Mouse (Mus musculus) megakaryocyte-erythroid progenitor cell, adult 5-6 weeks (primary cell): ENCODE measurements around the gene Slc36a3. TPM values are rescaled to one million over a fixed set of nuclear protein-coding genes. Genes with fewer than 3 reads are reported as not detected.

Source experiments
- ATAC-seq: replicated peaks from 2 replicates; pipeline ENCODE4 v1.8.0; 2016; ENCODE audit warnings: mild to moderate bottlenecking, inconsistent platforms; ENCODE audit not compliant: severe bottlenecking, poor library complexity, low FRiP score, low TSS enrichment
- total RNA-seq, 2 experiments: library from RNA; stranded (forward) in 1 of 2; stranded (reverse) in 1 of 2; fragments of 200-1000, 215-1000 nt in 1 of 2; fragments of >200 nt in 1 of 2; fragmentation: Nextera tagmentation in 1 of 2; gene quantifications; 2 replicates each; pipeline ENCODE4 v1.2.3; 2014 to 2017

The Slc36a3 gene
- total RNA-seq, 2 experiments from 2014 or later, result not detected

DNA sequence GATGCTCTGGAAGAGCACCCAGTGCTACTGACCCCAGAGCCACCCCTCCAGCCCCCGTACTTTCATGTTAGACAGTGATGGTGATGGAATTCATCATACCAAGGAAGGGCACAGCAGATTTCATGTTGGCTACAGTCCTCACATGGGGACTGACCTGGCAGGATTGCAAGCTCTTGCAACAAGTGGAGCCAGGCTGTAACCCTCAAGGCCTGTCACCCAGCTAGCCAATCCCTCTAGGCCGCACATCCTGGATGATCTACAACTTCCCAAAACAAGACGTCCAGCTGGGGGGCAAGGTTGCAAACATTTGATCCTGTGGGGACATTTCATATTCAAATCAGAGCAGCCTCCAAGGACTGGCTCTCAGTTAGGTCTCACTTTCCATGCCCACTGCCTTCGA is 66.9 kb downstream of the Slc36a3 start:
- no peak for ATAC-seq

DNA sequence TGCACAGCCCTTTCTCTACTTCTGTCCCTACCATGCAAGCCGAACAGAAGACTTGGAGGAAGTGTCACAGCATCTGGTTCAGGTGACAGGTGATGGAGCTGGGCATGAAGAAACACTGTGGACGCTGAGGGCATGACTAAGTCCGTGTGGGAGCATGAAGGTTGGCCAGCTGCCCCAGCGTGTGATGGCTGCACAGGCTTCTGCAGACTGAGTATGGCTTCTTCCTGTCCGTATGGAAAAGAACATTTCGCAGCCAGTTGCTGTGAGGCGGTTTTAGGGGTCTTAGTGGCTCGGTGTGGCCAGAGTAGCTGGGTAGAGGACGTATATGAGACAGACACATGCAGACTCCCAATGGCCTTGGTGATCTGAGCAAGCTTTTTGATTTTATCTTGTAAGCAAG is 70.3 kb downstream of the Slc36a3 start:
- no peak for ATAC-seq

DNA sequence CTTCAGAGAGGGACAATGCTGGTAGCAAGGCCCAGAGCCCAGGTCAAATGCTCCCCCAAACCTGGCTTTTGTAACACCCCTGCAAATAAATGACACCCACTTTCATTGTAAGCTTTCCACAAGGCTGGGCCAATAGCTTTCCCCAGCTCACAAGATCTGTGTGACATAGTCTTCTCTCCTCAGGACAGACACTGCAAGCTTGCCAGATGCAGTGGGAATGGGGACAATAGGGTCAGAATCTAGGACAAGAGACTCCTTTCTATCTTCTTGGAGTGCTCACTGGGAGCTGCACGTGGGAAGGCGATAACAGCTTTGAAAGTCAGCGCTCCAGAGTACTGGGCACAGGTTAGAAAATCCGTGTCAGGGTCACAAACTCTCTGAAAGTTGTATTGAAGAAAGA is 72.3 kb downstream of the Slc36a3 start:
- ATAC-seq, result no peak

DNA sequence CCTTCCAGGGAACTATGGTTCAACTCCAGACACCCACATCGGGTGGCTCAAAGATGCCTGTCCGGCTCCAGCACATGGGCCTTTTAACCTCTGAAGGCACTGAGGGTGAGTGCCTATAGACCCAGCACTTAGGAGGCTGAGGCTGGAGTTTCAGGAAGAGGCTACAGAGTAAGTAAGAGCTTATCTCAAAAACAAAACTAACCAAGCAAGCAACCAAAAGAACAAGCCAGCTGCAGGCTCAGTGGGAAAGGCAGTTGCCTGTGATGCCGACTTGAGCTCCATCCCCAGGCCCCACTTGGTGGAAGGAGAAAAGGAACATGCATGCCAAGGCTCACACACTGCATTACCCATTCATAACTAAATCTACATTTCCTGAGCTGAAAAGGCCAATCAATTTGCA is 73.0 kb downstream of the Slc36a3 start:
- ATAC-seq, result 0 out of 2 replicates have a peak, but pooled peaks have one; percentile 17

DNA sequence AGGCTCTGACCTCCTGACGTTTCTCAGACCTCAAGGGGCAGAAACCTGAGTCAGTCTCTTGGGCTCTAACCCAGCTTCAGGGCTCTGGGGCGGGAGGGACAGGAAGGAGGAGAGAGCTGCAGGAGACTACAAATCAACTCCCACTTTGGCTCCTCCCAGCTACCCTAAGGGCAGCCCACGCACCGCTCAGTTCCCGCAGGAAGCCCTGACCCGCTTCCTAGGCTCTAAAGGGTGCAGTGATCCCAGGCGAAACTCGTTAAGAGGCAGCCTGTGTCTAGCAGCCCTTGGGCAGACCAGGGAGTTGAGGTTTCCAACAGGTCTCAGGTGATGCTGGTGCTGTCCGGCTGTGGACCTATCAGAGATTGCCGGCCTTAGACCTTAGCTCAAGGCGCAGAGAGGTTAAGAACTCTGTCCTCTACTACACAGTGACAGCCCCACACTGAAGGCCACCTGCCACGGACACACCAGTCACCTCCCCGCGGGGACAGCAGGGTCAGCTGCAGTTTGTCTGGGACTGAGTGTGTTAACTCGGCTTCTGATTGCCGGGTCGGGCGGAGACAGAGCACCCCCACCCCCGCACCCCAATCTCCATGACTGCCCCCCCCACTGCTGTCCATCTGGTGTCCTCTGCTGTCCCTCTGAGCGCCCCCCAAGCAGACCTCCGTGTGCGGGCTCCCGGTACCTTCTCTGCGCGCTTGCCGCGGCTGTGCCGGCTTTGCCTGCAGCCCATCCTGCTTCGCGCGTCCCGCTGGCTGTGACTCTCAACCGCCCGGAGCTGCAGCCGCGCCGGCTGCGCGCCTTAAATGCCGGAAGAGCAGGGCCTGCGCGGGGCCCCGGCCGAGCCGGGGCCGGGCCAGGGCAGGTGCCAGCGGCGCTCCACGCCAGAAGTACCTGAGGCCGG is 73.9 kb downstream of the Slc36a3 start, which contains the start of gene Ccdc69:
Gene Ccdc69, minus strand, starts transcription at position 801 of the 901 bp plus-strand sequence.
- peak; percentile 89 for ATAC-seq

DNA sequence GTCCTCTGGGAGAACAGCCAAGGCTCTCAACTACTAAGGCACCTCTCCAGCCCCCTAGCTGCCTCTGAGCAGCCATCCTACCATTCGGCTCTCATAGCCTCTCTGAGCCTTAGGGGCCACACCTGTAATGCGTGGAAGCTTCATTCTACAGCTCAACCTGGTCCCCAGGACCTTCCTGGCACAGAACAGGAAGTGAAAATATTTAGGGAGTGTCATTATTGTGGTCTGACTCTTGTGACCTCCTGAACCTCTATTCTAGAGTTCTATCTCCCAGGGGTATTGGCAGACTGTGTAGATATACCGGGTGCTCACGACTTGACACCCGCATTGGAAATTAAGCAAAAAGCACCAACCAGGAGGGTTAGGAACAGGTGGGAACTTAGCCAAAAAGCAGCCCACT is 75.3 kb downstream of the Slc36a3 start:
- ATAC-seq, result no peak

DNA sequence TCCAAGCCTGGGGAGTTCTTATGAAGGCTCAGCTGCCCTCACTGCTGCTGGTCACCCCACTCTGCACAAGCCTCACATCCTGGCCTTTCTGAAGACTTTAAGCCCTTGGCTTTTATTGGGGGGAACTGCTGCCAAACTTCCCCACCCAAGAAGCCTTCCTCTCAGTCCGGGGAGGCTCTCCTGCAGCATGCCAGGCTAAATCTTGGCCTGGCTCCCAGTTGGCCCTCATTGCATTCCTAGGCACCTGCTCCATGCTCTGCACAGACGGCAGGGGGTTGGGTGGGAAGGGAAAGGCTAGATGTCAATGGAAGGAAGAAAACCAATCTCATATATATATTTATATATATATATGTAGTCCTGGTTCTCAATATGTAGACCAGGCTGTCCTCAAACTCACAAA is 75.9 kb downstream of the Slc36a3 start:
- ATAC-seq, result no peak

Other genes with a start within 250 kb of the Slc36a3 start
- 3.2 TPM in 1 of 2 replicates, not detected in the other for gene Gpx3, start 249.3 kb downstream of the Slc36a3 start, total RNA-seq (2014; fragmentation: Nextera tagmentation)
- not detected in 2 replicates for gene Gpx3, start 249.3 kb downstream of the Slc36a3 start, total RNA-seq (2017)
- 16.7 and 17.8 TPM in 2 replicates for gene Tnip1, start 188.8 kb downstream of the Slc36a3 start, total RNA-seq (2014; fragmentation: Nextera tagmentation)
- gene Tnip1, start 188.8 kb downstream of the Slc36a3 start, total RNA-seq (2017), result 12.5 and 12.8 TPM in 2 replicates
- gene Anxa6, start 118.3 kb downstream of the Slc36a3 start, total RNA-seq (2014; fragmentation: Nextera tagmentation), result 18.3 and 28.5 TPM in 2 replicates
- 25.3 and 26.7 TPM in 2 replicates for gene Anxa6, start 118.3 kb downstream of the Slc36a3 start, total RNA-seq (2017)
- gene Ccdc69, start 73.6 kb downstream of the Slc36a3 start, total RNA-seq (2014; fragmentation: Nextera tagmentation), result 4.8 and 8.8 TPM in 2 replicates
- gene Ccdc69, start 73.6 kb downstream of the Slc36a3 start, total RNA-seq (2017), result 9.6 and 15.9 TPM in 2 replicates
- gene Gm2a, start 53.6 kb downstream of the Slc36a3 start, total RNA-seq (2014; fragmentation: Nextera tagmentation), result 6.2 and 8.6 TPM in 2 replicates
- 9.0 and 16.7 TPM in 2 replicates for gene Gm2a, start 53.6 kb downstream of the Slc36a3 start, total RNA-seq (2017)
- not detected in 2 replicates for gene Slc36a2, start 33.4 kb upstream of the Slc36a3 start, total RNA-seq (2014; fragmentation: Nextera tagmentation)
- not detected in 2 replicates for gene Slc36a2, start 33.4 kb upstream of the Slc36a3 start, total RNA-seq (2017)
- 6.9 and 9.1 TPM in 2 replicates for gene Slc36a1, start 52.6 kb upstream of the Slc36a3 start, total RNA-seq (2014; fragmentation: Nextera tagmentation)
- gene Slc36a1, start 52.6 kb upstream of the Slc36a3 start, total RNA-seq (2017), result 3.0 and 8.3 TPM in 2 replicates
- not detected in 2 replicates for gene Fat2, start 184.9 kb upstream of the Slc36a3 start, total RNA-seq (2014; fragmentation: Nextera tagmentation)
- gene Fat2, start 184.9 kb upstream of the Slc36a3 start, total RNA-seq (2017), result not detected in 2 replicates